Mouse (Mus musculus) heart, embryonic 15.5 days (tissue): ENCODE measurements at regions not wholly inside any gene's neighbourhood (a gene's known extent, or its start where the extent isn't known, plus 50 kb on each side); places are given as distances from the start of the nearest gene placed in this dataset.
A peak's percentile ranks its signal among the peaks of the same experiment; 100 is the strongest.

ENCODE experiments used
- ATAC-seq: fragments of 200-750 bp; cut with Nextera tagmentation; replicated peaks from 2 replicates; pipeline ENCODE4 v1.8.0; 2017; ENCODE audit warnings: low read depth, moderate TSS enrichment; ENCODE audit not compliant: insufficient number of reproducible peaks, insufficient read depth, low FRiP score
- H3K27ac ChIP-seq: fragments of 300-500 bp; sonication (generic); 2 replicates; pipeline ENCODE4 v1.5.1; 2015; ENCODE audit warnings: mild to moderate bottlenecking, inconsistent platforms
- H3K27me3 ChIP-seq: fragments of 300-500 bp; sonication (generic); 2 replicates; pipeline ENCODE4 v1.6.1; 2015; ENCODE audit warnings: inconsistent platforms
- H3K36me3 ChIP-seq: fragments of 300-500 bp; sonication (generic); 2 replicates; pipeline ENCODE4 v1.6.1; 2015; ENCODE audit warnings: mild to moderate bottlenecking, inconsistent platforms
- H3K4me1 ChIP-seq: fragments of 300-500 bp; sonication (generic); replicated peaks from 2 replicates; pipeline ENCODE4 v1.6.1; 2015; ENCODE audit warnings: inconsistent platforms
- H3K4me2 ChIP-seq: fragments of 300-500 bp; sonication (generic); 2 replicates; pipeline ENCODE4 v1.6.1; 2015; ENCODE audit warnings: inconsistent platforms, mild to moderate bottlenecking, moderate library complexity
- H3K4me3 ChIP-seq: fragments of 300-500 bp; sonication (generic); 2 replicates; pipeline ENCODE4 v1.5.1; 2015; ENCODE audit warnings: mild to moderate bottlenecking, inconsistent platforms
- H3K9ac ChIP-seq: fragments of 300-500 bp; sonication (generic); 2 replicates; pipeline ENCODE4 v1.6.1; 2015; ENCODE audit warnings: mild to moderate bottlenecking, inconsistent platforms
- H3K9me3 ChIP-seq: fragments of 300-500 bp; sonication (generic); replicated peaks from 2 replicates; pipeline ENCODE4 v1.6.1; 2016; ENCODE audit warnings: inconsistent platforms
- WGBS: fragments of 180-500 bp; shearing (Covaris S2); methylation state at CpG from one replicate; pipeline ENCODE4 v1.1.7; 2015; ENCODE audit warnings: mixed read lengths; 5-methylcytosine and 5-hydroxymethylcytosine counted together

GRCm38 (mm10) chr1:152188700-152189099, 98.8 kb upstream of the 1700025G04Rik start:
- Histone ChIP-seq H3K27me3 (no peaks in the 10 kb centered on the region), H3K4me3 (no peak overlapping the region), H3K4me1 (no peaks in the 10 kb centered on the region), H3K9ac (no peak overlapping the region), H3K36me3 (no peaks in the 10 kb centered on the region), H3K9me3 (no peaks in the 10 kb centered on the region), H3K27ac (no peak overlapping the region), H3K4me2 (no peak overlapping the region)
- WGBS = 72% methylated on average over 6 of the region's 6 CpGs
- no peak for ATAC-seq

GRCm38 (mm10) chr1:152184956-152185355, 95.0 kb upstream of the 1700025G04Rik start:
- H3K4me2 ChIP-seq = no peak overlapping the region
- H3K4me1 ChIP-seq = no peaks in the 10 kb centered on the region
- WGBS = 79% methylated on average over 3 of the region's 3 CpGs
- no peak overlapping the region for H3K27ac ChIP-seq
- H3K36me3 ChIP-seq = no peaks in the 10 kb centered on the region
- no peak overlapping the region for H3K9ac ChIP-seq
- no peak for ATAC-seq
- no peak overlapping the region for H3K4me3 ChIP-seq
- no peaks in the 10 kb centered on the region for H3K9me3 ChIP-seq
- no peaks in the 10 kb centered on the region for H3K27me3 ChIP-seq

GRCm38 (mm10) chr1:152176267-152176970, 86.5 kb upstream of the 1700025G04Rik start:
- no peaks in the 10 kb centered on the region for H3K9me3 ChIP-seq
- ATAC-seq = no peak
- H3K4me3 ChIP-seq = no peak overlapping the region
- 79% methylated on average over 9 of the region's 9 CpGs for WGBS
- H3K27ac ChIP-seq = no peak overlapping the region
- no peaks in the 10 kb centered on the region for H3K27me3 ChIP-seq
- no peaks in the 10 kb centered on the region for H3K36me3 ChIP-seq
- H3K9ac ChIP-seq = no peak overlapping the region
- no peaks in the 10 kb centered on the region for H3K4me1 ChIP-seq
- H3K4me2 ChIP-seq = no peak overlapping the region

- ATAC-seq = no peak
- Histone ChIP-seq H3K4me1 (no peaks in the 10 kb centered on the region), H3K36me3 (no peaks in the 10 kb centered on the region), H3K9me3 (no peaks in the 10 kb centered on the region), H3K4me3 (no peak overlapping the region), H3K4me2 (no peak overlapping the region), H3K9ac (no peak overlapping the region), H3K27me3 (no peaks in the 10 kb centered on the region), H3K27ac (no peak overlapping the region)
- WGBS = 66% methylated on average over 3 of the region's 3 CpGs
Measured at GRCm38 (mm10) chr1:152175691-152176090, 85.8 kb upstream of the 1700025G04Rik start.

DNA sequence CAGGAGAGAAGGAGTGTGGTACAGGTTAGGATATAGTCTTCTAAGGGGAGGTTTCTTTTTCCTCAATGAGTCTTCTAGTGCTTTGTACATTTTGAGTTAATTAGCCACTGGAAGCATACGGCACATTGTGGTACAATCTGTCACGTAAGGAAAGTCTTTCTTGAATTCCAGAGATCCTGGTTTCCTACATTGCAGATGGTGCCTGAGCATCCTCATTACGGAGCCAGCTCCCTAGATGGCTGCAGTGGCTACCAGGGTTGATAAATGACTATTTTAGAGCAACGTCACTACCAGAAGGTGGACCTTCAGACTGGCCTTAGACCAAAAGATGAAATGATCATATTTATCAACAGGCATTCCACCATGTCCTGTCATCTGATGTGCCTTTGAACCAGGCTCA, 84.5 kb upstream of the 1700025G04Rik start:
- Histone ChIP-seq H3K4me2 (no peak overlapping the region), H3K27ac (no peak overlapping the region), H3K9ac (no peak overlapping the region), H3K4me1 (no peaks in the 10 kb centered on the region), H3K27me3 (no peaks in the 10 kb centered on the region), H3K9me3 (no peaks in the 10 kb centered on the region), H3K4me3 (no peak overlapping the region), H3K36me3 (no peaks in the 10 kb centered on the region)
- 92% methylated on average over 4 of the region's 4 CpGs for WGBS
- no peak for ATAC-seq

DNA sequence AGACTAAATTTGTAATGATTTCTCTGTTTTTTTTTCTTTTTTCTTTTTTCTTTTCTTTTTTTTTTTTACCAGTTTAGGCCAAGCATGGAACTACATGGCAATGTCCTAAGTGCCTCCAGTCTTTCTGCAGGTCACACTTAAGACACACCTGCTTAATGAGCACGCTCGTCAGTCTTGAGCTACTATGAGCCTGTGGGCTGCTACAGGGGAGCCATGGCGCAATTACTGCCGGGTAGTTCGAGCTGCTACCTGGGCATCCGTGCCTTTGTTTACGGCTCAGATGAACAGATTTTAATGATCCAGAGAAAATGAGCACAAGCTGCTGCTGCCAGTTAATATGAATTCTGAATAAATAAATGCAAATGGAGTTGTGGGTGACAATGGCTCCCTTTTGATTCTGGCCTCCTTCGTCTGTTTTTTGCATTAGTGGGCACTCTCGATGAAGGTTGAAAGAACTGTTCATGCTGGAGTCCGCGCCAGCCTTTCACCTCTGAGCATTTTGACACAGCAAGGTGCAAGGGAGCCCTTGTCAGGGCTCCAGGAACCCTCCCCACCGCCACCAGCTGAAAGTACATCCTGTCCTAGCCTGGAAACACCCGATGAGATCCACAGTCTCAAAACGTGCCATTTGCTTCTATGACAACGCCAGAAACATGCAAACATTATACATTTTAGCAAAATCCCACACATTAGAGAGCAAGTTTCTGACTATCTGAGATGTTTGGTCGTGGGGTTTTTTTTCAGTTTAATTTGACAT, 81.3 kb upstream of the 1700025G04Rik start:
- Histone ChIP-seq H3K9ac (no peak overlapping the region), H3K9me3 (no peaks in the 10 kb centered on the region), H3K4me3 (no peak overlapping the region), H3K4me2 (no peak overlapping the region), H3K27me3 (no peaks in the 10 kb centered on the region), H3K27ac (no peak overlapping the region), H3K36me3 (no peaks in the 10 kb centered on the region), H3K4me1 (peaks cover 12% of the 10 kb centered on the region)
- no peak for ATAC-seq
- 79% methylated on average over 16 of the region's 16 CpGs for WGBS

- Histone ChIP-seq H3K27ac (no peak overlapping the region), H3K4me1 (peaks cover 12% of the 10 kb centered on the region), H3K9ac (no peak overlapping the region), H3K27me3 (no peaks in the 10 kb centered on the region), H3K4me3 (no peak overlapping the region), H3K9me3 (no peaks in the 10 kb centered on the region), H3K4me2 (no peak overlapping the region), H3K36me3 (no peaks in the 10 kb centered on the region)
- ATAC-seq = no peak
- 83% methylated on average over 8 of the region's 8 CpGs for WGBS
Measured at GRCm38 (mm10) chr1:152170583-152170982, 80.7 kb upstream of the 1700025G04Rik start.

DNA sequence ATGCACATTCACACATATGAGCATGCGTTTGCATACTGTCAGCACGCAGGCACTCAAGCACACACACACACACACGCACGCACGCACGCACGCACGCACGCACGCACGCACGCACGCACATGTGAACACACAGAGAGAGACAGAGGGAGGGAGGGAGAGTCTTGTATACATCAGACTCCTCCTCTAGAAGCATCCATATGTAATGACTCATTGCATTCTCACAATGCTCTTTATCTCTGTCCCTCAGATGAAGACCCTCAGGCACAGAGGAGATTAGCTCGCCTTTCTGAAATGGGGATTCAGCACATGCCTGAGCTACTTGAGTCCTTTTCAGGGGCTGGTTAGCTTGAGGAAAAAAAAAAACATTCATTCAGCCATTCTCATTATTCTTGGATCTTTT, 79.6 kb upstream of the 1700025G04Rik start:
- peaks cover 23% of the 10 kb centered on the region for H3K4me1 ChIP-seq
- no peaks in the 10 kb centered on the region for H3K9me3 ChIP-seq
- H3K4me3 ChIP-seq = no peak overlapping the region
- H3K27me3 ChIP-seq = no peaks in the 10 kb centered on the region
- H3K9ac ChIP-seq = no peak overlapping the region
- 92% methylated on average over 14 of the region's 14 CpGs for WGBS
- no peak overlapping the region for H3K4me2 ChIP-seq
- no peak for ATAC-seq
- H3K36me3 ChIP-seq = no peaks in the 10 kb centered on the region
- no peak overlapping the region for H3K27ac ChIP-seq

DNA sequence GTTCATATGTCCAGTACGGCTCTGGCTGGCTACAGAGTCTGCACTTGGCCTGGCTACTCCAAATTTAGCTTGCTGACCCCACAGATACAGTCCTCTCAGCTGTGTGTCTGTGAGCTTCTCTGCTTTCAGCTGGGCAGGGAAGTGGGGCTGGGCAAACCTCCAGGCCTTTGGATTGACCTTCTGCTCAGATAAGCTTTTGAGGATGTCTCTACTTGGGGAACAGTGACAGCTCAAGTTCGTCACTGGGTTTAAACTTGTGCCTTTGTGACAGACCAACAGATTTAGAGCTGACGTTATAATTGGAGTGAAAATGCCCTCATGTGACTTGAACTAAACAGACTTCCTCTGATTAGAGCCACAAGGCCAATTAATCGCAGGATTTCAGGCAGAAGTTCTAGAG, 78.4 kb upstream of the 1700025G04Rik start:
- Histone ChIP-seq H3K4me3 (no peak overlapping the region), H3K36me3 (no peaks in the 10 kb centered on the region), H3K9ac (no peak overlapping the region), H3K9me3 (no peaks in the 10 kb centered on the region), H3K4me1 (peaks cover 30% of the 10 kb centered on the region), H3K27ac (peak overlapping the region; percentile 69), H3K27me3 (no peaks in the 10 kb centered on the region), H3K4me2 (peak overlapping the region; percentile 19; the same call in 1 of the 2 replicates)
- 30% methylated on average over 4 of the region's 4 CpGs for WGBS
- ATAC-seq = peak; percentile 64; the same call in 1 of the 2 replicates

- peaks cover 30% of the 10 kb centered on the region for H3K4me1 ChIP-seq
- H3K27ac ChIP-seq = peak overlapping the region; percentile 69
- ATAC-seq = no peak
- H3K9ac ChIP-seq = no peak overlapping the region
- H3K4me3 ChIP-seq = no peak overlapping the region
- no peaks in the 10 kb centered on the region for H3K27me3 ChIP-seq
- 63% methylated on average over 5 of the region's 5 CpGs for WGBS
- H3K9me3 ChIP-seq = no peaks in the 10 kb centered on the region
- H3K36me3 ChIP-seq = no peaks in the 10 kb centered on the region
- peak overlapping the region; percentile 19; the same call in 1 of the 2 replicates for H3K4me2 ChIP-seq
Measured at GRCm38 (mm10) chr1:152167716-152168115, 77.8 kb upstream of the 1700025G04Rik start.

- Histone ChIP-seq H3K9ac (no peak overlapping the region), H3K9me3 (no peaks in the 10 kb centered on the region), H3K4me3 (no peak overlapping the region), H3K4me1 (peaks cover 30% of the 10 kb centered on the region), H3K4me2 (no peak overlapping the region), H3K27ac (no peak overlapping the region), H3K36me3 (no peaks in the 10 kb centered on the region), H3K27me3 (no peaks in the 10 kb centered on the region)
- ATAC-seq = no peak
- 82% methylated on average over 5 of the region's 5 CpGs for WGBS
Measured at GRCm38 (mm10) chr1:152165490-152165905, 75.6 kb upstream of the 1700025G04Rik start.
